Mouse (Mus musculus) liver, embryonic 13.5 days (tissue): Measurements from ENCODE around the gene Whrn. TPM values are rescaled to one million over a fixed set of nuclear protein-coding genes. Genes with fewer than 3 reads are reported as not detected.
A peak's percentile ranks its signal among the peaks of the same experiment; 100 is the strongest.

ENCODE experiments used
- ATAC-seq: fragments of 200-750 bp; cut with Nextera tagmentation; 2 replicates; pipeline ENCODE4 v1.8.0; 2017; ENCODE audit warnings: low read depth, mild to moderate bottlenecking, moderate number of reproducible peaks, moderate library complexity
- DNase-seq: peaks from one replicate; pipeline ENCODE4 v3.0.0; 2022
- H3K27ac ChIP-seq: fragments of 300-500 bp; sonication (generic); 2 replicates; pipeline ENCODE4 v1.5.1; 2015; ENCODE audit warnings: moderate library complexity, mild to moderate bottlenecking, inconsistent platforms
- H3K27me3 ChIP-seq: fragments of 300-500 bp; sonication (generic); 2 replicates; pipeline ENCODE4 v1.6.1; 2015; ENCODE audit warnings: mild to moderate bottlenecking, inconsistent platforms
- H3K36me3 ChIP-seq: fragments of 300-500 bp; sonication (generic); 2 replicates; pipeline ENCODE4 v1.6.1; 2015; ENCODE audit warnings: mild to moderate bottlenecking, inconsistent platforms
- H3K4me1 ChIP-seq: fragments of 300-500 bp; sonication (generic); replicated peaks from 2 replicates; pipeline ENCODE4 v1.6.1; 2015; ENCODE audit warnings: inconsistent platforms
- H3K4me2 ChIP-seq: fragments of 300-500 bp; sonication (generic); 2 replicates; pipeline ENCODE4 v1.6.1; 2015; ENCODE audit warnings: inconsistent platforms, mild to moderate bottlenecking, moderate library complexity
- H3K4me3 ChIP-seq: fragments of 300-500 bp; sonication (generic); replicated peaks from 2 replicates; pipeline ENCODE4 v1.5.1; 2015; ENCODE audit warnings: mild to moderate bottlenecking, inconsistent platforms
- H3K9ac ChIP-seq: fragments of 300-500 bp; sonication (generic); 2 replicates; pipeline ENCODE4 v1.6.1; 2015; ENCODE audit warnings: mild to moderate bottlenecking, inconsistent platforms
- H3K9me3 ChIP-seq: fragments of 300-500 bp; sonication (generic); replicated peaks from 2 replicates; pipeline ENCODE4 v1.6.1; 2016; ENCODE audit warnings: inconsistent platforms
- WGBS: fragments of 180-500 bp; shearing (Covaris S2); methylation state at CpG from one replicate; pipeline ENCODE4 v1.1.7; 2015; ENCODE audit not compliant: insufficient replicate concordance; 5-methylcytosine and 5-hydroxymethylcytosine counted together
- polyA plus RNA-seq: library from polyadenylated mRNA; unstranded; fragments of >200 nt; fragmentation: Nextera tagmentation; extraction: Ambion mirVana; gene quantifications from 2 replicates; pipeline ENCODE4 v1.2.1, GENCODE M21; 2015

Whrn gene
- polyA plus RNA-seq, 1 experiment from 2014 or later = 0.18 TPM

GRCm38 (mm10) chr4:63403040-63403959 lies 92.5 kb downstream of the Whrn start, which contains the start of gene Akna:
Gene Akna (minus strand): TSS chr4:63403354.
- peak within 1 kb of the TSS; percentile 59 for H3K9ac ChIP-seq
- H3K27me3 ChIP-seq = no peaks in the 10 kb centered on the region
- H3K4me3 ChIP-seq = peak within 1 kb of the TSS; percentile 40
- no peaks in the 10 kb centered on the region for H3K36me3 ChIP-seq
- H3K4me2 ChIP-seq = peak within 1 kb of the TSS; percentile 49
- peak; percentile 51 for ATAC-seq
- H3K9me3 ChIP-seq = no peaks in the 10 kb centered on the region
- H3K27ac ChIP-seq = peak within 1 kb of the TSS; percentile 67
- 20% methylated on average over 17 of the region's 17 CpGs for WGBS
- peak; percentile 55 for DNase-seq
- peaks cover 94% of the 10 kb centered on the region for H3K4me1 ChIP-seq

- Histone ChIP-seq H3K4me3 (peak overlapping the region; percentile 40), H3K27ac (peak overlapping the region; percentile 67), H3K36me3 (no peaks in the 10 kb centered on the region), H3K4me2 (peak overlapping the region; percentile 49), H3K4me1 (peaks cover 92% of the 10 kb centered on the region), H3K27me3 (no peaks in the 10 kb centered on the region), H3K9ac (peak overlapping the region; percentile 59), H3K9me3 (no peaks in the 10 kb centered on the region)
- 40% methylated on average over 6 of the region's 6 CpGs for WGBS
- ATAC-seq = no peak
- no peak for DNase-seq
Measured at GRCm38 (mm10) chr4:63402558-63402957, 93.2 kb downstream of the Whrn start.

- ATAC-seq = peak; percentile 60
Measured at GRCm38 (mm10) chr4:63402056-63402455, 93.7 kb downstream of the Whrn start.

GRCm38 (mm10) chr4:63401620-63402019 lies 94.2 kb downstream of the Whrn start:
- 0 out of 2 replicates have a peak overlapping the region, but pooled peaks have one; percentile 40 for H3K4me3 ChIP-seq
- 31% methylated on average over 6 of the region's 6 CpGs for WGBS
- peak overlapping the region; percentile 49 for H3K4me2 ChIP-seq
- H3K9ac ChIP-seq = peak overlapping the region; percentile 59
- no peaks in the 10 kb centered on the region for H3K27me3 ChIP-seq
- H3K36me3 ChIP-seq = no peaks in the 10 kb centered on the region
- H3K9me3 ChIP-seq = no peaks in the 10 kb centered on the region
- ATAC-seq (no peak), DNase-seq (no peak)
- peaks cover 84% of the 10 kb centered on the region for H3K4me1 ChIP-seq
- H3K27ac ChIP-seq = peak overlapping the region; percentile 67

More at GRCm38 (mm10) chr4:63402056-63402455, 93.7 kb downstream of the Whrn start:
- Histone ChIP-seq H3K36me3 (no peaks in the 10 kb centered on the region), H3K27ac (peak overlapping the region; percentile 67), H3K9ac (peak overlapping the region; percentile 59), H3K4me2 (peak overlapping the region; percentile 49), H3K4me1 (peaks cover 88% of the 10 kb centered on the region), H3K9me3 (no peaks in the 10 kb centered on the region), H3K27me3 (no peaks in the 10 kb centered on the region), H3K4me3 (peak overlapping the region; percentile 40)
- DNase-seq = no peak
- 51% methylated on average over 10 of the region's 10 CpGs for WGBS

- peak overlapping the region; percentile 61; the same call in 1 of the 2 replicates for H3K27ac ChIP-seq
- DNase-seq = no peak
- peak overlapping the region; percentile 8; the same call in 1 of the 2 replicates for H3K4me3 ChIP-seq
- no peaks in the 10 kb centered on the region for H3K9me3 ChIP-seq
- H3K4me2 ChIP-seq = peak overlapping the region; percentile 49
- no peak for ATAC-seq
- H3K27me3 ChIP-seq = no peaks in the 10 kb centered on the region
- no peaks in the 10 kb centered on the region for H3K36me3 ChIP-seq
- peaks cover 75% of the 10 kb centered on the region for H3K4me1 ChIP-seq
- WGBS = 53% methylated on average over 18 of the region's 18 CpGs
- no peak overlapping the region for H3K9ac ChIP-seq
Measured at GRCm38 (mm10) chr4:63400541-63401306, 95.1 kb downstream of the Whrn start.

GRCm38 (mm10) chr4:63399691-63400270 lies 96.0 kb downstream of the Whrn start:
- Histone ChIP-seq H3K4me2 (peak overlapping the region; percentile 25), H3K9me3 (no peaks in the 10 kb centered on the region), H3K27ac (peak overlapping the region; percentile 59), H3K36me3 (peaks cover 6% of the 10 kb centered on the region; the same call in 1 of the 2 replicates), H3K9ac (peak overlapping the region; percentile 33), H3K4me1 (peaks cover 66% of the 10 kb centered on the region), H3K4me3 (no peak overlapping the region), H3K27me3 (no peaks in the 10 kb centered on the region)
- WGBS = 40% methylated on average over 8 of the region's 8 CpGs
- DNase-seq (no peak), ATAC-seq (no peak)

GRCm38 (mm10) chr4:63398854-63399609 lies 96.8 kb downstream of the Whrn start:
- peak overlapping the region; percentile 59 for H3K27ac ChIP-seq
- DNase-seq (no peak), ATAC-seq (peak; percentile 35; the same call in 1 of the 2 replicates)
- H3K36me3 ChIP-seq = peaks cover 6% of the 10 kb centered on the region
- peak overlapping the region; percentile 33 for H3K9ac ChIP-seq
- no peaks in the 10 kb centered on the region for H3K9me3 ChIP-seq
- WGBS = 39% methylated on average over 11 of the region's 11 CpGs
- H3K4me3 ChIP-seq = no peak overlapping the region
- peak overlapping the region; percentile 26 for H3K4me2 ChIP-seq
- no peaks in the 10 kb centered on the region for H3K27me3 ChIP-seq
- H3K4me1 ChIP-seq = peaks cover 58% of the 10 kb centered on the region

- Histone ChIP-seq H3K4me1 (peaks cover 49% of the 10 kb centered on the region), H3K27ac (no peak overlapping the region), H3K36me3 (peaks cover 6% of the 10 kb centered on the region), H3K27me3 (no peaks in the 10 kb centered on the region), H3K9ac (no peak overlapping the region), H3K4me3 (no peak overlapping the region), H3K4me2 (peak overlapping the region; percentile 26; the same call in 1 of the 2 replicates), H3K9me3 (no peaks in the 10 kb centered on the region)
- DNase-seq = no peak
- WGBS = 81% methylated on average over 10 of the region's 10 CpGs
- ATAC-seq = no peak
Measured at GRCm38 (mm10) chr4:63397981-63398537, 97.7 kb downstream of the Whrn start.

GRCm38 (mm10) chr4:63391322-63391721 lies 104.5 kb downstream of the Whrn start:
- WGBS = 63% methylated on average over 6 of the region's 6 CpGs
- peaks cover 27% of the 10 kb centered on the region for H3K4me1 ChIP-seq
- DNase-seq (no peak), ATAC-seq (no peak)
- no peak overlapping the region for H3K9ac ChIP-seq
- H3K4me2 ChIP-seq = no peak overlapping the region
- no peaks in the 10 kb centered on the region for H3K9me3 ChIP-seq
- H3K27ac ChIP-seq = no peak overlapping the region
- H3K36me3 ChIP-seq = peaks cover 14% of the 10 kb centered on the region
- no peak overlapping the region for H3K4me3 ChIP-seq
- H3K27me3 ChIP-seq = no peaks in the 10 kb centered on the region

- ATAC-seq = peak; percentile 63
- 61% methylated on average over 11 of the region's 11 CpGs for WGBS
Measured at GRCm38 (mm10) chr4:63389887-63390528, 105.8 kb downstream of the Whrn start.

More at GRCm38 (mm10) chr4:63389887-63390528, 105.8 kb downstream of the Whrn start:
- Histone ChIP-seq H3K27me3 (no peaks in the 10 kb centered on the region), H3K4me3 (no peak overlapping the region), H3K9me3 (no peaks in the 10 kb centered on the region), H3K4me2 (no peak overlapping the region), H3K27ac (peak overlapping the region; percentile 41), H3K4me1 (peaks cover 40% of the 10 kb centered on the region), H3K9ac (no peak overlapping the region), H3K36me3 (peaks cover 8% of the 10 kb centered on the region)
- no peak for DNase-seq
